Mouse (Mus musculus) macrophage (primary cell): ENCODE measurements at regions not wholly inside any gene's neighbourhood (a gene's known extent, or its start where the extent isn't known, plus 50 kb on each side); places are given as distances from the start of the nearest gene placed in this dataset.
A peak's percentile ranks its signal among the peaks of the same experiment; 100 is the strongest.

Experiments used
- H3K27ac ChIP-seq: fragments of 350-480 bp; formaldehyde crosslinking; 2 replicates; pipeline ENCODE4 v1.9.0; 2021
- H3K36me3 ChIP-seq: fragments of 350-480 bp; formaldehyde crosslinking; 2 replicates; pipeline ENCODE4 v1.9.0; 2021; ENCODE audit errors: inconsistent target
- H3K4me3 ChIP-seq: fragments of 350-480 bp; formaldehyde crosslinking; 2 replicates; pipeline ENCODE4 v1.9.0; 2021; ENCODE audit errors: inconsistent target
- H3K79me2 ChIP-seq: fragments of 350-480 bp; formaldehyde crosslinking; 2 replicates; pipeline ENCODE4 v1.9.0; 2021; ENCODE audit errors: inconsistent target
- WGBS: methylation state at CpG from one replicate; pipeline ENCODE4 v1.1.7; 2026; ENCODE audit warnings: inconsistent platforms; ENCODE audit not compliant: missing documents; 5-methylcytosine and 5-hydroxymethylcytosine counted together

DNA sequence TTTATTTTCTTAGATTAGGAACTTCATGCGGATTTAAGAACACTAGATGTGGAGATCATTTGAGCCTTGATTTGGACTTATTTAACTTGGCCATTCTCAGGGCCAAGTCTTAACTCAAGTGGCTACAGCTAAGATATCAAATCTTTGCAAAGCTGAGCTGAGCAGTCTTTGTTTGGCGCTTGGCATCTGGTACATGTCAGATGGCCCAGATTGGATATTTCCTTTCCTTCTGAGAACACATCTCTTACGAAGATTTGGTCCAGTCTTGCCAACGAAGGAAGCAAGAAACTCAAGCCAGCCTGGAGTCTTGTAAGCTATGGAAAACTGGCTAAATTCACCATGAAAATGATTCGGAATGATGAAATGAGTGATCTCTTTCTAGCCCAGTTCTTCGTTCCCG, 59.1 kb upstream of the Cdc42ep3 start:
- Histone ChIP-seq H3K79me2 (no peaks in the 10 kb centered on the region), H3K4me3 (no peak overlapping the region), H3K36me3 (no peaks in the 10 kb centered on the region), H3K27ac (no peak overlapping the region)
- 96% methylated on average over 7 of the region's 7 CpGs for WGBS

DNA sequence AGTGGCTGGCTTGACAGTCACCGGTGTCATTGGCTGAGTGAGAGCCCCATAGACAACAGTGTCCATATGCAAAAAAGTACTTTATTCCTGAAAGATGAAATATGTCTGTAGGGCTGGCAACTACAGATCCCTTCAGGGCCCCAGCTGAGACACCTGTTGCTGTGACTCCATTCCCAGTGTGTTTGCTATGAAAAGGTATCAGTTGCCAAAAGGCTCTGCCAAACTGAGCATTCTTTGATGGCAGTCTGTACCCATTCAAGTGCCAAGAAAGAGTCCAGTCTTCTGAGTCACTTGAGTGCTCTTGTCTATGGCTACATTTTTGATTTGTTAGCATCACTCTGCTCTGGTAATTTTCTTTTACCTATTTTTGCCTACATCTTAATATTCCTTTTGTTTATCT, 63.1 kb upstream of the Cdc42ep3 start:
- H3K4me3 ChIP-seq = no peak overlapping the region
- 85% methylated on average over 1 of the region's 1 CpGs for WGBS

GRCm38 (mm10) chr17:79421618-79422017, 66.7 kb upstream of the Cdc42ep3 start:
- H3K27ac ChIP-seq = no peak overlapping the region
- no peaks in the 10 kb centered on the region for H3K79me2 ChIP-seq
- WGBS = 90% methylated on average over 7 of the region's 7 CpGs
- H3K4me3 ChIP-seq = no peak overlapping the region
- no peaks in the 10 kb centered on the region for H3K36me3 ChIP-seq

More for the DNA sequence above, 63.1 kb upstream of the Cdc42ep3 start:
- H3K27ac ChIP-seq = no peak overlapping the region
- no peaks in the 10 kb centered on the region for H3K79me2 ChIP-seq
- no peaks in the 10 kb centered on the region for H3K36me3 ChIP-seq

GRCm38 (mm10) chr17:79439182-79439581, 84.3 kb upstream of the Cdc42ep3 start:
- no peak overlapping the region for H3K4me3 ChIP-seq
- no peak overlapping the region for H3K27ac ChIP-seq
- no peaks in the 10 kb centered on the region for H3K36me3 ChIP-seq
- H3K79me2 ChIP-seq = no peaks in the 10 kb centered on the region

DNA sequence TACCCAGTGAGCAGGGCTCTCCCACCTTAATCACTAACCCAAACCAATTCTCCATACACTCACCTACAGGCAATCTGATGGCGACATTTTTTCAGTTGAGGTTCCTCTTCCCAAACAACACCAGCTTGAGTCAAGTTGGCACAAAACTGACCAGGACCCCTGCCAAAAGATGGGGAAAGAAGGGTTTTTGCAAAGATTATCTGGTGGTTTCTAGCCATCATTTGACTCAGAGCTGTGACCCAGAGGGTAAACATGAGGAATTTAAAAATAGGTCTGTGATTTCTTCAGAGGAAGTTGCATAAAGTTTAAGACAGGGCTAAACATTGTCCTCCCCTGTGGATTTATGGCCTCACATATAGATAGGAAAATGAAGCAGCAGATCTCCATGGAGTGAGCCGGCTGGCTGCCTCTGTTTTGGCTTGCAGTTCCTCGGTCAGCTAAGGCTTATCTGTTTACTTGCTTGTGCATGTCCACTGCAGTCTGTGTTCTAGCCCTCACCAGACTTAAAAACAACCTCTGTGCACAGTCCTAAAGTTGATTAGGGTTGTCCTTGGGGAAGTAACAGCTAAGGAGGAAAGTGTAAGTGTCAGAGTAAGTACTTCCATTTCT, 87.7 kb upstream of the Cdc42ep3 start:
- WGBS = 0% methylated on average over 3 of the region's 3 CpGs
- H3K36me3 ChIP-seq = no peaks in the 10 kb centered on the region
- H3K79me2 ChIP-seq = no peaks in the 10 kb centered on the region
- H3K27ac ChIP-seq = peak overlapping the region; percentile 67
- H3K4me3 ChIP-seq = no peak overlapping the region

GRCm38 (mm10) chr17:79447170-79447569, 92.3 kb upstream of the Cdc42ep3 start:
- H3K79me2 ChIP-seq = no peaks in the 10 kb centered on the region
- H3K27ac ChIP-seq = no peak overlapping the region
- H3K4me3 ChIP-seq = no peak overlapping the region
- WGBS = 70% methylated on average over 6 of the region's 6 CpGs
- no peaks in the 10 kb centered on the region for H3K36me3 ChIP-seq

DNA sequence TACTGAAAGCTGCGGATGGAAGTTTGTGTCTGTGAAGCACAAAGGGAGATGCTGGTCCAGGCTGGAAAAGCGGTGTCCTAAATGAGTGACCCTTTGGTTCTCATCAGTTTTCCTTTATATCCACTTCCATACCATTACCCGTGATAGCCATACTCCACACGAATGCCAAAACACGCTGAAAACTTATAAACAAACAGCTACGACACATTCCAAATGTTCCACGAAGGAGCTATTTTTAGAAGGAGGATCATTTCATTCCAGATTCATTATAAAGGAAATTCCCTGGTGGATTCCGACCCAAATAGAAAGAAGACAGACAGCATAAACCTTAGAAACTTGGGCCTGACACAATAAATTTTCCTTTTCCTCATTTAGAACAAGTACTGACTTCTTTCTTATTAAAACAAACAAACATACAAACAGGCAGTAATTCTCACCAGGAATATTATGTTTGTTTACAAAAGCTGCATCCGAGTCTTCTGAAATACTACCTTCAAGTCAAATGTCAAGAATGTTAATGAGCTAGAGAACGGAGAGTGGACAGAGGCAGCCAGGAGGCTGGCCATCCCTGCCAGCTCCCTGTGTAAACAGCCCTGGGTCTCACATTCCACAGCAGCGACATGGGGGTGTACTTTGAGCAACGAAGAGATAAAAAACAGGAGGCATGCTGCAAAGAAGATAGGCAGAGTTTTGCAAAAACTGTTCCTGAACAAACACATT, 96.4 kb upstream of the Cdc42ep3 start:
- 90% methylated on average over 12 of the region's 12 CpGs for WGBS

GRCm38 (mm10) chr17:79453825-79454224, 98.9 kb upstream of the Cdc42ep3 start:
- Histone ChIP-seq H3K36me3 (no peaks in the 10 kb centered on the region), H3K27ac (no peak overlapping the region), H3K79me2 (no peaks in the 10 kb centered on the region), H3K4me3 (no peak overlapping the region)
- no CpG with 5 or more reads among the region's 1 CpGs for WGBS

More for the DNA sequence above, 96.4 kb upstream of the Cdc42ep3 start:
- Histone ChIP-seq H3K36me3 (no peaks in the 10 kb centered on the region), H3K79me2 (no peaks in the 10 kb centered on the region), H3K27ac (no peak overlapping the region), H3K4me3 (no peak overlapping the region)

DNA sequence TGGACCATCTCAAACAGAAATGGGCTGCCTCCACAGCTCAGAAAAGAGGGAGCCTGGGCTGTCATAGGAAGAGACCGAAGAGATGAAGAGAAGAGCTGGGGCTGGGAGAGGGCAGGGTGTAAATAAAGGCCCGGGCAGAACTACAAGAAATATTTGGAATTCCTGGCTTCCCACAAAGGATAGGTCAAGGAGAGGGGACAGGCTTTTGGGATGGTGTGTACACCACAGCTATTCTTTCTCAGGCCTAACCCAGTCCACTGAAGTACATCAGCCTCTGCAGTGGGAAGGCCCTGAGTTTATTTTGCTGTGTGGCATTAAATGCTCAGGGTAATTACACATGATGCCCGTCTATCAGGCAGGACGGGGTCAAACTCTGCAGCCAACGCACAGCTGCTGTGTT, 99.6 kb upstream of the Cdc42ep3 start:
- no peak overlapping the region for H3K4me3 ChIP-seq
- H3K27ac ChIP-seq = no peak overlapping the region
- 92% methylated on average over 5 of the region's 5 CpGs for WGBS
- no peaks in the 10 kb centered on the region for H3K79me2 ChIP-seq
- no peaks in the 10 kb centered on the region for H3K36me3 ChIP-seq

DNA sequence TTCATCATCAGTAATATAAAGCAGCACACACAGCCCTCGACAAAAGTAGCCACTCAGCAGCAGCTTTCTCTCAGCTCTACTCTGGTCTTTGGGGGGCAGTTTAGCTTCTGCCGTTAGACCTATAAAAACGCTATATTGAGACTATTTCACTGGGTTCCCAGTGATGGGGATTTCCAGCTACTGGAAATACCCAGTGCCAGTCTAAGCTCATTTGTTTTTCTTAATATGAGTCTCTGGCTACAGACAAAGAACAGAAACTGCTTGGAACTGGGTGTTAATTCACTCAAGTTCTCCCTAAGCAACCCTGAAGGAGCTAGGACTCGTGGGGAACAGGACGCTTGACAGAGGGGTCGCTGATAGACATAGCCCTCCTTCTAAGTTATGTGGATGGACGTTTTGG, 100.3 kb upstream of the Cdc42ep3 start:
- Histone ChIP-seq H3K27ac (no peak overlapping the region), H3K36me3 (no peaks in the 10 kb centered on the region), H3K79me2 (no peaks in the 10 kb centered on the region), H3K4me3 (no peak overlapping the region)
- 84% methylated on average over 7 of the region's 7 CpGs for WGBS

GRCm38 (mm10) chr17:79457636-79458035, 102.7 kb upstream of the Cdc42ep3 start:
- no peaks in the 10 kb centered on the region for H3K79me2 ChIP-seq
- no peak overlapping the region for H3K4me3 ChIP-seq
- no peak overlapping the region for H3K27ac ChIP-seq
- WGBS = 90% methylated on average over 5 of the region's 5 CpGs
- H3K36me3 ChIP-seq = no peaks in the 10 kb centered on the region

GRCm38 (mm10) chr17:79461681-79462091, 106.8 kb upstream of the Cdc42ep3 start:
- WGBS = 96% methylated on average over 3 of the region's 3 CpGs
- H3K36me3 ChIP-seq = no peaks in the 10 kb centered on the region
- no peaks in the 10 kb centered on the region for H3K79me2 ChIP-seq
- H3K4me3 ChIP-seq = no peak overlapping the region
- H3K27ac ChIP-seq = no peak overlapping the region

- Histone ChIP-seq H3K36me3 (no peaks in the 10 kb centered on the region), H3K27ac (no peak overlapping the region), H3K79me2 (no peaks in the 10 kb centered on the region), H3K4me3 (no peak overlapping the region)
- 71% methylated on average over 10 of the region's 10 CpGs for WGBS
Measured at GRCm38 (mm10) chr17:79463074-79463694, 108.3 kb upstream of the Cdc42ep3 start.

DNA sequence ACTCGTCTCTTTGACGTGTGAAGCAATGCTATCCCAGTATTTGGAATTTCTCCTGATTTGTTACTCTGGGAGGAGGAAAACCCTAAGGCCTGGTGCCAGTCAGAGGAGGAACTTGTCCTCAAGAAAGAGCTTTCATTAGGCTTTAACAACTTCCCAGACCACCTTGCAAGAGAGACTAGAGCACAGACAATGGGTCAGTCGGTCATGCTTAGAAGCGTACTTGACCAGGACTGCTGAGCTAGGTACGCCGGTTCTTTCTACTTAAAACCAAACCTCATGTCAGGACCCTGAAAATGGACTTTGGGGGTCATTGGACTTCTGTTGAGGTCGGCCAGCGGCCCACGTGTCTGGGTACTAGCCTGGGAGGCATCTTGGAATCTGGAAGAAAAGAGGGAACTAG, 110.8 kb upstream of the Cdc42ep3 start:
- H3K36me3 ChIP-seq = no peaks in the 10 kb centered on the region
- no peaks in the 10 kb centered on the region for H3K79me2 ChIP-seq
- no peak overlapping the region for H3K4me3 ChIP-seq
- over 99% methylated on average over 9 of the region's 9 CpGs for WGBS
- H3K27ac ChIP-seq = no peak overlapping the region

GRCm38 (mm10) chr17:79471639-79472038, 116.7 kb upstream of the Cdc42ep3 start:
- no peak overlapping the region for H3K27ac ChIP-seq
- no peak overlapping the region for H3K4me3 ChIP-seq
- 81% methylated on average over 2 of the region's 2 CpGs for WGBS
- no peaks in the 10 kb centered on the region for H3K79me2 ChIP-seq
- no peaks in the 10 kb centered on the region for H3K36me3 ChIP-seq
